Mouse (Mus musculus) testis, adult 2 months (tissue): ENCODE data around the gene Zmat3.

Experiments used
- CTCF ChIP-seq: fragments of 200-500 bp; IDR thresholded peaks from 2 replicates; pipeline ENCODE4 v1.5.1; 2012; ENCODE audit warnings: low read depth, mild to moderate bottlenecking, inconsistent platforms, low read length, moderate library complexity; ENCODE audit not compliant: control insufficient read depth, insufficient read depth, insufficient replicate concordance
- POLR2A ChIP-seq: fragments of 200-500 bp; IDR thresholded peaks from 2 replicates; pipeline ENCODE4 v1.6.1; 2012; ENCODE audit warnings: low read depth, mild to moderate bottlenecking, inconsistent platforms, low read length, moderate library complexity; ENCODE audit not compliant: control insufficient read depth

DNA sequence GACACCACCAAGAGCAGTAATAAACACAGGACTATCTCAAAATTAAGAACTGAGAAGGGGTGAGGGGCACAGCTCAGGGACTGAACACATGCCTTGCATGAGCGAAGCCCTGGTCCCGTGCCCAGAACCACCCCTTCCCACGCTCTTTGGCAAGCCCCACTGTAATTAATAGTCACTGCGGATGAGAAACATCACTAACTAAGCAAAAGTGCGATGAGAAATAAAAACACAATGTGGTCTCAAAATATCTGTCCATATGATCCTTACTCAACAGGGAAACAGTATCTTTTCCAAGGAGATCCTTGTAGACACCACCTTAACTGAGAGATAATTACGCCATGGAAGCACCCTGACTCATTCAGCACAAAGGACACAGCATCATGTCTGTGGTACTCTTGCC is 17.9 kb downstream of the Zmat3 start:
- TF ChIP-seq CTCF (no peak), POLR2A (no peak)
